Mouse (Mus musculus): ENCODE measurements around the gene Fut7. TPM values are rescaled to one million over a fixed set of nuclear protein-coding genes. Genes with fewer than 3 reads are reported as not detected.
A peak's percentile ranks its signal among the peaks of the same experiment; 100 is the strongest.

Gene Fut7
- total RNA-seq, 2 experiments from 2014 or later: 0.32 to 0.37 TPM

DNA sequence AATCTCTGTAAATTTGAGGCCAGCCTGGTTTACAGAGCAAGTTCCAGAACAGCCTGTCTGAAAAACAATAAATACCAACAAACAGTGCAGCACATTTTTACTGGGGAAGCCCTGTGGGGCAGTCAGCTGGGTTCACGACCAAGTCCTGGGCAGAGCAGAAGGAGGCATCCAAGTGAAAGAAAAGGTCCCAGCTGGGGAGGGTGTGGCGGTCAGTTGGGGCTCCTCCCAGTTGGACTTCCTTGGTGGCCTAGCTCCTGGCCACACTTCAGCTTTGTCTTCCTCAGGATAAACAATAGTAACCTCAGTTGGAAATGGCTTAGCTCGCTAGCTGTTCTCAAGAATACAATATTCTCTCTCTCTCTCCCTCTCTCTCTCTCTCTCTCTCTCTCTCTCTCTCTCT is 5.6 kb upstream of the Fut7 start:
- intact Hi-C loops (cut with DNase I): no loop called here
- DNase-seq (ENCODE audit: low spot score in 2 of 2): no peak

DNA sequence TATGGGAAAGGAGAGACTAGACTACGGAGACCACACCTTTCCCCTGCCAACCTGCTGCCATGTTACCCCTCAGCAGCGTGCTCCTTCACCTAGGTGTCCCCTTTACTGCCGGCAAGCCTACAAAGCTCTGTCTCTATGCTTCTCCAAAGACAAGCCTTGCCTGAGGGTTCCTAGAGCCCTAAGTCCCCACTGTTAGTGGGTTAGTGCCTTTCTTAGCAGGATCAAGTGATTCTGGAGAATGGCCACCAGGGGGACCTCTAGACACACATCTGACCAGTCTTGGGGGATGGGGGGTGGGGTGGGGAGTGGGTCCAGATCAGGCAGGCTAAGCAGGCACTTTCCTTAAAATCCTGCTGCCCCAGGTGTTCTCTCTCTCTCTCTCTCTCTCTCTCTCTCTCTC is 1.2 kb upstream of the Fut7 start:
- peak; percentile 28 to 57 for DNase-seq (ENCODE audit: low spot score in 2 of 2)
- intact Hi-C loops (cut with DNase I): loop anchor here (10.0 kb wide), 1 partner anchor 63 kb away; no protein-coding TSS in a partner anchor

DNA sequence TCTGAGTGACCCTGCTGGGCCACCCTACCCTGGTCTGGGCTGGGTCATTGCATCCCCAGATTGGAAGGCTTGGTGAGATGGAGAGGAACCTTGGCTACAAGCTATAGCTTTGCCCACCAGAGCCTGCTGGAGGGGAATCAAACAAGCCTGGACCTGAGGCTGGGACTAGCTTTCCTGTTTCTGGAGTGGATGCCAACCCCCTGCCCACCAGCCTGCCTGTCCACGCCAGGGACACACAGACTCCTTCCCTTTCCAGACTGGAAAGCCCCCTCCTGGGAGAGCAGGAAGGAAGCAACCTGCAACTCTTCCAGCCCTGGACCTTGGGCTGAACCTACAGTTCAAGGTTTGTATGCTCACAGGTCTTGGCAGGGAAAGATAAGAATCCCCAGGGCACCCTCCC is 559 bp downstream of the Fut7 start:
- intact Hi-C loops (cut with DNase I): loop anchor here (10.0 kb wide), 1 partner anchor 61 kb away; no protein-coding TSS in a partner anchor

DNA sequence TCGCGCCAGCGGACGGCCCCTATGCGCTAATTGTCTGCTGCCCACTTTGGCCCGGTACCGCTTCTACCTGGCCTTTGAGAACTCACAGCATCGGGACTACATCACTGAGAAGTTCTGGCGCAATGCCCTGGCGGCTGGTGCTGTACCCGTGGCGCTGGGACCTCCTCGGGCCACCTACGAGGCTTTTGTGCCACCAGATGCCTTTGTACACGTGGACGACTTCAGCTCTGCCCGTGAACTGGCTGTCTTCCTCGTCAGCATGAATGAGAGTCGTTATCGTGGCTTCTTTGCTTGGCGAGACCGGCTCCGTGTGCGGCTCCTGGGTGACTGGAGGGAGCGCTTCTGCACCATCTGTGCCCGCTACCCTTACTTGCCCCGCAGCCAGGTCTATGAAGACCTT is 2.4 kb downstream of the Fut7 start:
- intact Hi-C loops (cut with DNase I): loop anchor here (10.0 kb wide), 1 partner anchor 59 kb away; no protein-coding TSS in a partner anchor

More for the DNA sequence above, 559 bp downstream of the Fut7 start:
- DNase-seq (ENCODE audit: low spot score in 2 of 2): no peak

DNA sequence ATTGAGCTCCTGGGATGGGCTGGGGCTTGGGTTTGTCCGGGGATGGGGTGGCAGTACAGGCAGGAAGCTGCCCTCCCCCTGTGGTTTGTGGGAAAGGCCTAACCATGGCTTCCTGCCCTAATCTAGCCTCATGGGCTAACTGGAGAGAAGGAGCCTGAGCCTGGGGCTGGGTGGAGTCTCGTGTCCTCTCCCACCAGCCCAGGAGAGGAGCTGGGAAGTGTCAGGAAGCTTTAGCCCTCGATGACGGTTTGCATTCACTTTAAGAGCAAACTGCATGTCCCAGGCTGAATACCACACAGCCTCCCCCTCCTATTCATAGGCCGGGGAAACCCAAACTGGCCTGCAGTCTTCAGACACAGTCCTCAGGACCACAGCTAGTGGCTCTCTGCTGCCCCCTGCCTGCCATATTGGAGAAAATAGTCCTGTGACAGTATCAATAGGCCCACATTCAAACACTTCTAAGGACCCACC is 3.7 kb downstream of the Fut7 start:
- peak; percentile 62 to 74 for DNase-seq (ENCODE audit: low spot score in 2 of 2)
- intact Hi-C loops (cut with DNase I): loop anchor here (10.0 kb wide), 1 partner anchor 58 kb away; no protein-coding TSS in a partner anchor

More for the DNA sequence above, 2.4 kb downstream of the Fut7 start:
- DNase-seq (ENCODE audit: low spot score in 2 of 2): no peak

DNA sequence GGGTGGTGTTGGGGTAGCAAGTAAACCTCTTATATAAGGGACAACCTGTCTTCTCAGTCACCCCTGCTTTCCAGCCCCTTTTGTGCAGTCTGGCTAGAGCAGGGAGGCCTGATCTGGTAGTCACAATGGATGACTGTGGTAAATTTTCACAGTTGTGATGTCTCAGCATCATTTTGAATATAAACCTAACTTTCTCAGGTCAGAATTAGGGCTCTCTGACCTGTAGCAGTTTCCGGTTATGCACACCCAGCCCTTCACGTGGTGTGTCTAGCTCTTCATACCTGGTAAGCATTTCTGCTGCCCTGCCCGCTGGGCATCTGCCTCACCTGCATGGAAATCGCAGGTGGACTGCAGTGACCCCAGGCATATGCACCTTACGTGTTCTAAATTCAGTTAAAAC is 4.2 kb downstream of the Fut7 start:
- intact Hi-C loops (cut with DNase I): loop anchor here (10.0 kb wide), 1 partner anchor 58 kb away; no protein-coding TSS in a partner anchor
- no peak for DNase-seq (ENCODE audit: low spot score in 2 of 2)

DNA sequence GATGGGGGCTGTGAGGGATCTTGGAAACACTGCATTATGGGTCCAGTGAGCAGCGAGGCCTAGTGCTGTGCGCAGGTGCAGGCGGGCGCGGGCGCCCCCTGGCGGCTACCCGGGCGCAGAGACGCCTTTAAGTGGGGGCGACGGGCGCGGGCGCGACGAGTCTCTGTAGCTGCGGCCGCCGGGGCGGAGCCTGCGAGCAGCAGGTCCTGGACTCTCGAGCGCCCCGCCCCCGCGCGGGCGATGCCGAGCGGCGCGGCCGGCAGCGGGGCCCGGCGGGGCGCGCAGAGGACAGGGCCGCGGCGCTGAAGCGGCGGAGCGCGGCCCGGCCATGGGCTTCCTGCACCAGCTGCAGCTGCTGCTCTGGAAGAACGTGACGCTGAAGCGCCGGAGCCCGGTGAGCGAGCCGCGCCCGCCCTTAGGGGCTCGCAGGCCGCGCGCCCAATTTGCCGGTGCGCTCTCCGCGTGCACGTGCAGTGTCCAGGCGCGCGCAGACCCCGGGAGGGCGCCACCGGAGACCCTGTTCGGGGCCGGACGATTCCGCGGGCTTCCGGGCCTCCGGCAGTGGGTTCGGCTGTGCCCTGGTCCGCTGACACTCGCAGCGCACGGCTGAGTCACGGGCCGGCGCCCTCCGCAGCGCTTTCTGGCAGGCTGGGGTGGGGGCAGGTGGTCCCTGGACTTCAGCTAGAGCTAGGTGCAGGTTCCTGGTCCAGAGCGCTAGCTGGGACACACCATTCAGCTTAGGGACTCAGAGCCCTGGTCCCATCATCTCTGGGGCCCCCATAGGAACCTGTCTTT is 5.6 kb downstream of the Fut7 start, which contains the start of gene Abca2:
TSS of gene Abca2 (plus strand) at position 262 of the 795 bp plus-strand sequence.
- peak; percentile 98 for DNase-seq (ENCODE audit: low spot score in 2 of 2)
- intact Hi-C loops (cut with DNase I): loop anchor here (1.0 to 10.0 kb wide), 4 partner anchors 25 to 72 kb away; partner anchors contain the start of genes C8g, Fbxw5 and Paxx

DNA sequence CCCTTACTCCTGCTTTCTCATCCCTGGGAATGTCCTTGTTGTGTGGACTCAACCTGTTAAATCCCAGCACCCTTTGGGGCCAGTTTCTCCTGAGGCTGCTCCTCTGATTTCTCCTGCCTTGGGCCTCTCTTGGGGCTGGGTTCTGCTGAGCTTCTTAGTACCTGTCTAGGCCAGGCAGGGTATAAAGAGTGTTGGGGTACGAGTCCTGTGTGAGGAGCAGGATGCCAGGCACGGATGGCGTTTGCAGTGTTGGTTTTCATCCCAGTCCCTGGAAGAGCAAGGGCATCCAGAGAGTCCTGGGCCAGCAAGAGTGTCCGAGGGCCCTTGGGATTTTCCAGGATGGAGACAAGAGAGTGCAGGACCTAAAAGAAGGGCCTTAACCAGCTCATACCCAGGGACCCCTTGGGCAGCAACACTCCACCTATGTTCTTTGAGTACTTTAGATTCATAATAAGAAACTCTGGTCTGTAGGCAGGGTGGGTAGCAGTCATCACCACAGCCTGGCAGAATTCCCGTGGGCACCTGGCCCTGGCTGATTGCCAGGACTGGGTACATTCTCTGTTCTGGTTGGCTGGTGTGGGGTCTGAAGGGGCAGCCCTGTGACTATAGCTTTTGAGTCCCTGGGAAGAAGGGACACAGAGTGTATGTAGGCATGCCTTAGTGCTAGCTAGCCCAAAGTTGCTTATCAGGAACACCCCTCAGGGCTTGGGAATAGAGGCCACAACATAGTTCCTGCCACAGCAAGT is 6.5 kb downstream of the Fut7 start:
- DNase-seq (ENCODE audit: low spot score in 2 of 2): no peak
- intact Hi-C loops (cut with DNase I): loop anchor here (2.0 to 10.0 kb wide), 3 partner anchors 31 to 71 kb away; partner anchors contain the start of genes C8g, Fbxw5 and Paxx

DNA sequence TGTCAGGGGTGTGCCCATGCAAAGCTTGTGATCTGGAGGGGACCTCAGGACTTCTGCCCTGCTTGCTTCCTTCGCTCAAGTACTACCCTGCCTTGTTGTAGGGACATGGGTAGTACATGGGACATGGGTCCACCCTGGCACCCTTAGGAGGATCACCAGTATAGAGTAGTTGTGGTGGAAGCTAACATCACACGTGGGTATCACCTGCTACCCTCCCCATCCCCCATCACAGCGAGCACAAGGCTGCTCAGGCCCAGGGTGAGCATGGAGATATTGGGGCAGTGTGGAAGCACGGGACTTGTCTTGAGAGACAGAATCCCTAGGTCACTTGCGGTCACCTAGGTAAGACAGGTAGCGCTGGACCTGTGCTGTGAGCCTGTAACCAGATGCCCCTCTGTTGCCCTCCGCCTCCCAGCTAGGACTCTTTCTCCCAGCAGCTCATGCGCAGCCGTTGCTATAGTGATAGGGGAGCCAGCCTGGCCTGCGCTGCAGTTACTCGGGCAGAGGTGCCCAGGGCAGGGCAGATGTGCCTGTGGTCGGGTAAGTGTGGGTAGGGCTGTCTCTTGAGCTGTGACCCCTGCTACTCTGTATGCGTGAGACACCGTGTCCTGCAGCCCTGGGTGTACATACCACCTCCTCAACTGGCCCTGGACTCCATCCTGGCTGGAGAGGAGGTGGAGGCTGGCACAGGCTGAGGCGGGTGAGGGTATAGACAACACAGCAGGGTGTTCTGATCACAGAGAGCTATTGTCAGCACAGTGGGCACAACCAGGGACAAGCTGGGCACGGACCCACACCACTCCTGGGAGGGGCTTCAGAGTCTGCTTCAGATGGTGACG is 7.5 kb downstream of the Fut7 start:
- intact Hi-C loops (cut with DNase I): no loop called here
- peak; percentile 35 to 42 for DNase-seq (ENCODE audit: low spot score in 2 of 2)

DNA sequence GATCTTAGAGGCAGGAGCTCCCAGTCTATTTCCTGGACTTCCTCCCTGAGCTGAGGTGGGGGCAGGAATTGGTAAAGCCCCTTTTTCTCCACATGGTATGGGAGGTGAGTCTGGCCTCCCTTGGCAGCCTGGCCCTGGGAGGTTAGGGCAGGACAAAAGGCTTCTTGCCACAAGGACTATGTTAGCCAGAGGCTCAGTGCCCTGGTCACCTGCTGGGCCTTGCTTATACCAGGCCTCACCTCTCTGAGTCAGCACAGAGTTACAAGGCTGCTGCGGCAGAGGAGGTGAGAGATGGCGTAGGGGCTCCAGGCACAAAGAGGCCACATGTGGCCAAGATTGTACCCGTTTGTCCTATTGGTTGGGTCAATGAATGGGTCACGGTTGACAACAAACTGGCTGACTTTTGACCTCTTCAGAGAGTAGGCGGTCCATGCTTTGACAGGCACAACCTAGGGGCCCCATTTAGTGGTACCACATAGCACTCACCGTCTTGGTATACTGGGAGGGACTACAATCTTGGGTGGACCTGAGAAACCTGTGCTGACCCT is 8.3 kb downstream of the Fut7 start:
- intact Hi-C loops (cut with DNase I): no loop called here

DNA sequence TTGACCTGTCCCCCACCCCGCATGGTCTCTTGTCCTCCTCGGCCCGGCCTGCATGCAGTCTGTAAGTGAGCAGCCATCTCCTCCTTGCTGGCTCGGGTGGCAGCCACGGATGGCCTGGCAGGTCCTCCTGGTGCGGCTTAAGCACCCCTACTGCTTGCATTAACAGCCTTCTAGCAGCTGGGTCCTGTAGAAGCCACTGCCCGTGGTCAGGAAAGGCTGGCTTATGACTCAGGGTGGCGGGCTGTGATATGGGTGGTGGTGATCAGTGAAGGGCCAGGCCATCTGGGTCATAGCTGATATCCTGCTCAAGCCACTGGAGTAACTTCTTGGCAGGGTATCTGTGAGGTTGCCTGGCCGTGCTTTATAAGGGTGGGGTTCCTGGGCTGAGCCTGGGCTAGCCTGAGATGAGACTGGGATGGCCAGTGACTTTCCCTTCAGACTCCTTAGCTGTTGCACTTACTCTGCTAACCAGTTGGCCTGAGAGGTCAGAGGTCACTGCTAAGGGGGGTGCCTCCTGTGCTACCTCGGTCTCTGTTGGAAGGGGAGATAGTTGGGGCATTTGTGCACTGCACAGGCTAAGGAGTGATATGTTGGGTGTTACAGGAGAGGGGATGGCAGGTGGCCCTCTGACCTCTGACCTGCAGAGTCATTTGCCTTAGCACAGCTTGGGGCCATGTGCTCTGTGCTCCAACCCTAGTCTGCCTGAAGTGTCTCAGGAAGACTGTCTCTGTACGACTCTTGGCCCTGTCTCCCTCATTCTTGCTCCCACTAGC is 9.4 kb downstream of the Fut7 start:
- intact Hi-C loops (cut with DNase I): no loop called here

More for the DNA sequence above, 8.3 kb downstream of the Fut7 start:
- no peak for DNase-seq (ENCODE audit: low spot score in 2 of 2)

DNA sequence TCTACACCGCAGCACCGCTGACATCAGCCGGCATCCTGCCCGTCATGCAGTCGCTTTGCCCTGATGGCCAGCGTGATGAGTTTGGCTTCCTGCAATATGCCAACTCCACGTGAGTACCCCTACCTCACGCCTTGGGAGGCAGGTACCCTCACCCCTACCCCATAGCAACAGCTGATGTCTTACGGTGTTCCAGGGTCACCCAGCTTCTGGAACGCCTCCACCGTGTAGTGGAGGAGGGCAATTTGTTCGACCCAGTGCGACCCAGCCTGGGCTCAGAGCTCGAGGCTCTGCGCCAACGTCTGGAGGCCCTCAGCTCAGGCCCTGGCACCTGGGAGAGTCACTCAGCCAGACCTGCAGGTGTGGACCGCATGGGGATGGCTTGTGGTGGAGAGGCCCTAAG is 10.0 kb downstream of the Fut7 start:
- intact Hi-C loops (cut with DNase I): no loop called here
- no peak for DNase-seq (ENCODE audit: low spot score in 2 of 2)

More for the DNA sequence above, 9.4 kb downstream of the Fut7 start:
- DNase-seq (ENCODE audit: low spot score in 2 of 2): no peak

DNA sequence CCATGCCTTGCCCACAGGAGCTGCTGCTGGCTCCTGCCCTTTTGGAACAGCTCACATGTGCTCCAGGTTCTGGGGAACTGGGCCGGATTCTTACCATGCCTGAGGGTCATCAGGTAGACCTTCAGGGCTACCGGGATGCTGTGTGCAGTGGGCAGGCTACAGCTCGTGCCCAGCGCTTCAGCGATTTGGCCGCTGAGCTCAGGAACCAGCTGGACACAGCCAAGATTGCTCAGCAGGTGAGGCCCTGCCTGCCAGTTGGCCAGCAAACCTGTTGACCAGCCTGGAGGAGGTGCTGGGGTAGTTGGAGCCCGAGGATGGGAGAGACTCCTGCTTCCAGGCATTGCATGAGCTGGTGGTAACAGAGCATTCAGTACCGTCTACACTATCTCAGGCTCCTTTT is 11.2 kb downstream of the Fut7 start:
- intact Hi-C loops (cut with DNase I): no loop called here
- DNase-seq (ENCODE audit: low spot score in 2 of 2): no peak

DNA sequence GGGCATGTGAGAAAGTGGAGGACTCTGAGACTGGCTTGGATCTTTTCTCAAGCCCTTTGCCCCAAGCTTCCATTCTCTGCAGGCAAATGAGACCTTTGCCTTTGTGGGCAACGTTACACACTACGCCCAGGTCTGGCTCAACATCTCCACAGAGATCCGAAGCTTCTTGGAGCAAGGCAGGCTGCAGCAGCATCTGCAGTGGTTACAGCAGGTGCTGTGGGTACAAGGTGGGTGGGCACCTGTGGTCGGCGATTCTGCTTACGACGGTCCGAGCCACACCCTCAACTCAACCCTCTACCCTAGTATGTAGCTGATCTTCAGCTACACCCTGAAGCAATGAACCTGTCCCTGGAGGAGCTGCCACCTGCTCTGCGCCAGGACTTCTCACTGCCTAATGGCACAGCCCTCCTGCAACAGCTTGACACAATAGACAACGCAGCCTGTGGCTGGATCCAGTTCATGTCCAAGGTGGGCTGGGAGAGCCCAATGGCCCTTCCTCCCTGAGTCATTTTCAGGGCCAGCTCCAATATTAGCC is 13.3 kb downstream of the Fut7 start:
- intact Hi-C loops (cut with DNase I): no loop called here
- no peak for DNase-seq (ENCODE audit: low spot score in 2 of 2)

DNA sequence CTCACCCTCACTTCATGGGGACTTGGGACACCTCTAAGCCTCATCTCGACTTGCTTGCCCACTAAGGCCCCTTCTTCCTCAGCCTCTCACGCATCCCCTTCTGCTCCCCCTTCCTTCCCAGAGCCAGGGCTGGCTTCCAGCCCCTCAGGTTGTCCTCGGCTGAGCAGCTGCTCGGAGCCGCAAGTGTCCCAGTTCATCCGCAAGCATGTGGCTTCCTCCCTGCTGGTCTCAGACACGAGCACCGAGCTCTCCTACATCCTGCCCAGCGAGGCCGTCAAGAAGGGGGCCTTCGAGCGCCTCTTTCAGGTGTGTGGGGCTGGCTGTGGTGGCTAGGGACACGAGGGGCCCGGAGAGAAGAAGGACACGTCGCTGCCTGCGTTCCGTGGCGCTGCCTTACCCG is 18.0 kb downstream of the Fut7 start:
- no peak for DNase-seq (ENCODE audit: low spot score in 2 of 2)
- intact Hi-C loops (cut with DNase I): no loop called here

DNA sequence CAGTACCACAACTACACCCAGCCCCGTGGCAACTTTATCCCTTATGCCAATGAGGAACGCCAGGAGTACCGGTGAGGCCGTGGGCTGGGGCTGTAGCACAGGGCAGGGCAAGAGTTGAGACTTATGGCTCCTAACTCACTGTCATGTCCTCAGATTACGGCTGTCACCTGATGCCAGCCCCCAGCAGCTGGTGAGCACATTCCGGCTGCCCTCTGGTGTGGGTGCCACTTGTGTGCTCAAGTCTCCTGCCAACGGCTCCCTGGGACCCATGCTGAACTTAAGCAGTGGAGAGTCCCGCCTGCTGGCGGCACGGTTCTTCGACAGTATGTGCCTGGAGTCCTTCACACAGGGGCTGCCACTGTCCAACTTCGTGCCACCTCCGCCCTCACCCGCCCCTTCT is 19.6 kb downstream of the Fut7 start:
- intact Hi-C loops (cut with DNase I): no loop called here
- DNase-seq (ENCODE audit: low spot score in 2 of 2): no peak

DNA sequence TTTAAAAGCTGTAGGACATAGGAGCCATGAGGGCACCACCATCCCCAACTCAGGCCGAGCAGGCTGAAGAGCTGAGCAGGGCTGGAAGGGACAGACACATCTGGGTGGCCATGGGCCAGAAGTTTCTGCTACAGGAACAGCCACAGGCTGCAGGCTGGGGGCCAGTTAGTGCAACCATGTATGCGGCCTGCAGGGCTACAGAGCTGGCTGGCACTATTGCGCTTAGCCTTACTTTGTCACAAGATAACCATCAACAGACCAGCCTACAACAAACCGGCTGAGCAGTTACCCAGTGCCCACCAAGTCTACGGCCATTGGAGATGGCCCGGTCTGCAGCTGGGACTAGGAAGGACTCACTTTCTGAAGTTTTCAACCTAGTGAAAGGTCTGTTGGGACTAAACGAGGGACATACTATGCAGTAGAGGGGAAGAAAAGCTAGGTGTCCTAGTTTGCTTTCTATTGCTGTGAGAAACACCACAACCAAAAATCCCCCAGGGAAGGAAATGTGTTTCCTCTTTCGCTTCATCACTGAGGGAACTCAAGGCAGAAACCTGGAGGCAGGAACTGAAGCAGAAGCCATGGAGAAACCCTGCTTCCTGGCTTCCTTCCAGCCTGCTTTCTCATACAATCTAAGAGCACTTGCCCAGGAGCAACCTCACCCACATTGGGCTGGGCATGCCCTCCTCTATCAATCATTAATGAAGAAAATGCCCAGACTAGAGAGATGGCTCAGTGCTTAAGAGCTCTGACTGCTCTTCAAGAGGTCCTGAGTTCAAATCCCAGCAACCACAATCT is 28.0 kb downstream of the Fut7 start:
- intact Hi-C loops (cut with DNase I): no loop called here
- no peak for DNase-seq (ENCODE audit: low spot score in 2 of 2)
